Mouse (Mus musculus) testis, adult 2 months (tissue): ENCODE measurements around the gene Ostm1.

Source experiments
- CTCF ChIP-seq: fragments of 200-500 bp; IDR thresholded peaks from 2 replicates; pipeline ENCODE4 v1.5.1; 2012; ENCODE audit warnings: low read depth, mild to moderate bottlenecking, inconsistent platforms, low read length, moderate library complexity; ENCODE audit not compliant: control insufficient read depth, insufficient read depth, insufficient replicate concordance
- POLR2A ChIP-seq: fragments of 200-500 bp; IDR thresholded peaks from 2 replicates; pipeline ENCODE4 v1.6.1; 2012; ENCODE audit warnings: low read depth, mild to moderate bottlenecking, inconsistent platforms, low read length, moderate library complexity; ENCODE audit not compliant: control insufficient read depth

DNA sequence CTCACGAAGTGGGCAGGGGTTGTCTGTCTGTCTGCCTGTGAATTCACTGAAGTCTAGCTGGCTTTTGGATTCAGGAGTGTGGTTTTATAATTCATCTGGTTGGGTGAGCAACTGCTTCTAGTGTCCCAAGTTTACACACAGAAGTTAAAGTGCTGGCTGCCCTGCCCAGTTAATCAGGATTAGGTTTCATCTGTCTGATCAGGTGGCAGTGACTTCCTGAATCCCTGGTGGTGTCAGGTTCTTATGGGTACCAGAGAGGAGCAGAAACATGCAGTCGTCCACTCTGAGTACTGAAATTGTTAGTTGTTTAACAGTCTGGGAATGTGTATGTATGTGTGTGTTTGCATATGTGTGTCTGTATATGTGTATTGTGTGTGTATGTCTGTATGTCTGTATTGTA is 108.5 kb downstream of the Ostm1 start:
- no peak for TF ChIP-seq CTCF
- TF ChIP-seq POLR2A = no peak
